Mouse (Mus musculus): ENCODE measurements around the gene Gm21797. TPM values are rescaled to one million over a fixed set of nuclear protein-coding genes. Genes with fewer than 3 reads are reported as not detected.
"Not testable (repeated sequence)": the region's sequence is repeated elsewhere in the genome, so short reads cannot be mapped to it uniquely, and the experiment has no call there.

The Gm21797 gene
- total RNA-seq (2015; ENCODE audit: low replicate concordance) (not detected in 2 replicates), total RNA-seq (2017; ENCODE audit: low replicate concordance) (not detected in 2 replicates)

GRCm38 (mm10) chrY:40775665-40776064 lies at the start of gene Gm21797:
Gene Gm21797 (minus strand): TSS chrY:40775765.
- not testable (repeated sequence) for ATAC-seq (replicated peaks; ENCODE audit: low FRiP score, poor library complexity, severe bottlenecking)

- ATAC-seq (replicated peaks; ENCODE audit: low FRiP score, poor library complexity, severe bottlenecking): not testable (repeated sequence)
Measured at GRCm38 (mm10) chrY:40804614-40805013, 29.0 kb upstream of the Gm21797 start, which contains the start of gene Gm20795. Gene Gm20795 (plus strand): TSS chrY:40804914.

Other genes with a start within 250 kb of the Gm21797 start
- not detected in 2 replicates for gene Gm21852, start 123.8 kb downstream of the Gm21797 start, total RNA-seq (2015; ENCODE audit: low replicate concordance)
- gene Gm21852, start 123.8 kb downstream of the Gm21797 start, total RNA-seq (2017; ENCODE audit: low replicate concordance): not detected in 2 replicates
- gene Gm20795, start 29.1 kb upstream of the Gm21797 start, total RNA-seq (2015; ENCODE audit: low replicate concordance): not detected in 2 replicates
- not detected in 2 replicates for gene Gm20795, start 29.1 kb upstream of the Gm21797 start, total RNA-seq (2017; ENCODE audit: low replicate concordance)

Data from erythroblast, adult 5-6 weeks (primary cell).